Mouse (Mus musculus) gastrocnemius, postnatal 36 days (tissue): ENCODE data around the gene Slco1a6. TPM values are rescaled to one million over a fixed set of nuclear protein-coding genes. Genes with fewer than 3 reads are reported as not detected.
"Not testable (repeated sequence)": the region's sequence is repeated elsewhere in the genome, so short reads cannot be mapped to it uniquely, and the experiment has no call there.

Experiments used
- DNase-seq, 2 experiments: peaks; one replicate each; pipeline ENCODE4 v3.0.0; 2022
- intact Hi-C: fragments of 180-260 bp; cut with DNase I; formaldehyde crosslinking; loops from one replicate; pipeline ENCODE4 v1.15.1; 2025
- long read RNA-seq, 2 experiments: library from polyadenylated mRNA; stranded (forward); transcript quantifications; one replicate each; pipeline ENCODE4 v2.0.0; 2021
- total RNA-seq, 2 experiments: library from RNA; stranded (reverse); gene quantifications; 2 replicates each; pipeline ENCODE4 v1.2.3; 2021

Slco1a6 gene
- not detected for total RNA-seq
- long read RNA-seq, experiment 1 = 0 reads
- long read RNA-seq, experiment 2 = 0 reads

- intact Hi-C loops = no loop called here
- no peak for DNase-seq
These were observed at the start of gene Slco1a6 for GRCm38 (mm10) chr6:142208421-142208820. Gene Slco1a6 (minus strand): TSS chr6:142208521.

- DNase-seq, intact Hi-C loops: not testable (repeated sequence)
These were observed 42.5 kb upstream of the Slco1a6 start for GRCm38 (mm10) chr6:142250738-142251307.

- intact Hi-C loops = no loop called here
- no peak for DNase-seq
These were observed 36.7 kb upstream of the Slco1a6 start for GRCm38 (mm10) chr6:142245065-142245464.

- DNase-seq = no peak
- intact Hi-C loops = no loop called here
These were observed 31.1 kb upstream of the Slco1a6 start for GRCm38 (mm10) chr6:142239468-142239867.

GRCm38 (mm10) chr6:142220138-142220537 is 11.8 kb upstream of the Slco1a6 start:
- intact Hi-C loops = no loop called here
- no peak for DNase-seq

- DNase-seq = no peak
- intact Hi-C loops = no loop called here
These were observed 3.5 kb upstream of the Slco1a6 start for GRCm38 (mm10) chr6:142211821-142212220.

- DNase-seq = no peak
These were observed 1.4 kb upstream of the Slco1a6 start for GRCm38 (mm10) chr6:142209749-142210148.

GRCm38 (mm10) chr6:142200524-142200923 is 7.8 kb downstream of the Slco1a6 start:
- intact Hi-C loops = no loop called here
- DNase-seq = no peak

More at GRCm38 (mm10) chr6:142209749-142210148, 1.4 kb upstream of the Slco1a6 start:
- intact Hi-C loops = no loop called here

- intact Hi-C loops = no loop called here
- DNase-seq = no peak
These were observed 14.1 kb downstream of the Slco1a6 start for GRCm38 (mm10) chr6:142194245-142194644.

- intact Hi-C loops = no loop called here
These were observed 16.4 kb downstream of the Slco1a6 start for GRCm38 (mm10) chr6:142191962-142192361.

GRCm38 (mm10) chr6:142187426-142187825 is 20.9 kb downstream of the Slco1a6 start:
- intact Hi-C loops = no loop called here
- DNase-seq = no peak

More at GRCm38 (mm10) chr6:142191962-142192361, 16.4 kb downstream of the Slco1a6 start:
- no peak for DNase-seq

- intact Hi-C loops = no loop called here
- DNase-seq = no peak
These were observed 22.4 kb downstream of the Slco1a6 start for GRCm38 (mm10) chr6:142185868-142186415.

- intact Hi-C loops = no loop called here
- no peak for DNase-seq
These were observed 44.9 kb downstream of the Slco1a6 start for GRCm38 (mm10) chr6:142163406-142163805.

- intact Hi-C loops = no loop called here
- no peak for DNase-seq
These were observed 47.1 kb downstream of the Slco1a6 start for GRCm38 (mm10) chr6:142161171-142161570.

- intact Hi-C loops, DNase-seq: not testable (repeated sequence)
These were observed 54.2 kb downstream of the Slco1a6 start for GRCm38 (mm10) chr6:142154081-142154480.

GRCm38 (mm10) chr6:142148371-142148770 is 60.0 kb downstream of the Slco1a6 start:
- DNase-seq = no peak
- intact Hi-C loops = no loop called here

- no peak for DNase-seq
- intact Hi-C loops = no loop called here
These were observed 96.5 kb downstream of the Slco1a6 start for GRCm38 (mm10) chr6:142111667-142112305.

GRCm38 (mm10) chr6:142091126-142091525 is 117.2 kb downstream of the Slco1a6 start:
- DNase-seq = no peak
- intact Hi-C loops = no loop called here

GRCm38 (mm10) chr6:142058281-142058680 is 150.0 kb downstream of the Slco1a6 start:
- DNase-seq, intact Hi-C loops: not testable (repeated sequence)

- DNase-seq = no peak
- intact Hi-C loops = no loop called here
These were observed 160.6 kb downstream of the Slco1a6 start for GRCm38 (mm10) chr6:142047689-142048088.

GRCm38 (mm10) chr6:142045746-142046145 is 162.6 kb downstream of the Slco1a6 start:
- intact Hi-C loops = no loop called here

GRCm38 (mm10) chr6:142041896-142042295 is 166.4 kb downstream of the Slco1a6 start:
- no peak for DNase-seq
- intact Hi-C loops = no loop called here

More at GRCm38 (mm10) chr6:142045746-142046145, 162.6 kb downstream of the Slco1a6 start:
- DNase-seq = no peak
